Mouse (Mus musculus) lung, adult 2 months (tissue): ENCODE measurements at regions not wholly inside any gene's neighbourhood (a gene's known extent, or its start where the extent isn't known, plus 50 kb on each side); places are given as distances from the start of the nearest gene placed in this dataset.

Source experiments
- CTCF ChIP-seq: fragments of 200-500 bp; IDR thresholded peaks from 2 replicates; pipeline ENCODE4 v1.5.1; 2011; ENCODE audit warnings: mild to moderate bottlenecking, low read length, control low read depth; ENCODE audit not compliant: insufficient read depth
- POLR2A ChIP-seq: fragments of 200-500 bp; IDR thresholded peaks from 2 replicates; pipeline ENCODE4 v1.6.1; 2011; ENCODE audit warnings: low read depth, mild to moderate bottlenecking, control low read depth, low read length, borderline replicate concordance; ENCODE audit errors: extremely low read depth

DNA sequence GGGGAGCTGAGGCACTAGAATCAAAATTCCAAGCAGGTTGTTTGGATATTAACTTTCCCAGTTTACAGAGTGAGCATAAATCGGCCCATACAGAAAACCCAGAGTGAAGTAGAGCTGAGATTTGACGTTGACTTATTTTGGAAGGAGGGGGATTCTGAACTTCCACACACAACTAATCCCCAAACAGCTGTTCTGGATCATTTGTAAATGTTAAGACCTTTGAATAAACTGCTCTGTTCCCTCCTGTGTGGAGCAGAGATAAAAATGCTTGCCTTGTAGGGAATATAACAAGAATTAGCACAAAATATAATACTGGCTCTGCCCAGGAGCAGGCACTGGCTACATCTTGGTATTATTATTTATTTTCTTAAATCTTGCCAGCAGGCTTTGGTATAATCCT lies 2057.0 kb downstream of the 4930444P10Rik start:
- TF ChIP-seq POLR2A (no peak), CTCF (no peak)
